Mouse (Mus musculus): Measurements from ENCODE around the gene Rabep2. TPM values are rescaled to one million over a fixed set of nuclear protein-coding genes. Genes with fewer than 3 reads are reported as not detected.

Rabep2 gene
- total and polyA plus RNA-seq, 3 experiments, result 33.7 to 38.5 (median 35.7) TPM

DNA sequence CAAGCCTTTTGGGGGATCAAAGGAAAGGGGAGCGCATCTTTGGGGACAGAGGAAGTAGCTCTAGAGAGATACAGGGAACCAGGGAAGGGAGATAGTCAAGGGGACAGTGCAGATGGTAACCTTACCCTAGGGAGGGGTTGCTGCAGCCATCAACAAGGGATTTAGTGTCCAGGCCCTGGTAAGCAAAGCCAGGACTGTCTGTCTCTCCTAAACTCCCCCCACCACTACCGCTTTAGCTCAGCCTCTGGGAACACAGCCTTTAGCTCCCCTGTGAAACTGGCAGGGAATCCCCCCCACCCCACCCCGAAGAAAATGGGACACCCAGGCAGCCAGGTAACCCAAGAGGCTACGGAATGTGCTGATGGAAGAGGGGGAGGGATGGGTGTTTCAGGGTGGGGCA lies 35.0 kb downstream of the Rabep2 start:
- dilution Hi-C loops (cut with MboI; ENCODE audit: extremely low pct_ligation_motif_present, extremely low pct_unique_long_range_greater_than_20kb, low sequenced_read_pairs), result no loop called here
- Histone ChIP-seq H3K27me3 (replicated peaks) (no peaks in the 10 kb centered on the region), H3K4me3 (replicated peaks in 1 of 3; ENCODE audit: low read depth in 2 of 3, low read length in 2 of 3, poor library complexity in 1 of 3) (no peak overlapping the region), H3K79me2 (replicated peaks; ENCODE audit: control insufficient read depth, extremely low read depth, insufficient read depth, poor library complexity, severe bottlenecking) (no peaks in the 10 kb centered on the region), H3K4me2 (ENCODE audit: insufficient read depth, low read depth, poor library complexity, severe bottlenecking) (no peak overlapping the region), H3K4me1 (ENCODE audit: control insufficient read depth in 1 of 2, insufficient read depth in 2 of 2) (peaks cover 9 to 78% of the 10 kb centered on the region in 2 experiments), H3K9ac (ENCODE audit: insufficient read depth, low read depth) (no peak overlapping the region), H3K36me3 (replicated peaks in 1 of 2; ENCODE audit: control insufficient read depth in 1 of 2, insufficient read depth in 1 of 2, low read length in 1 of 2) (peaks cover 22 to 38% of the 10 kb centered on the region in 2 experiments), H3K9me3 (replicated peaks; ENCODE audit: low read length) (no peaks in the 10 kb centered on the region), H3K27ac (ENCODE audit: insufficient read depth, low read depth) (no peak overlapping the region)
- in situ Hi-C loops (cut with MboI; ENCODE audit: low pct_ligation_motif_present, low pct_unique_long_range_greater_than_20kb, low sequenced_read_pairs), result no loop called here
- no peak for TF ChIP-seq MAZ (IDR thresholded peaks at IDR 0.05; ENCODE audit: low read depth, low read length)
- no peak for TF ChIP-seq KAT2A (IDR thresholded peaks at IDR 0.05; ENCODE audit: insufficient replicate concordance, low read length)
- TF ChIP-seq ZC3H11A (IDR thresholded peaks at IDR 0.05; ENCODE audit: low read depth, low read length), result no peak
- no peak for TF ChIP-seq ZMIZ1 (IDR thresholded peaks at IDR 0.05; ENCODE audit: low read depth, low read length)
- TF ChIP-seq USF1 (IDR thresholded peaks at IDR 0.05; ENCODE audit: low read depth, low read length), result no peak
- TF ChIP-seq POLR2AphosphoS2 (IDR thresholded peaks at IDR 0.05; ENCODE audit: low read depth, low read length), result no peak
- DNase-seq (ENCODE audit: extremely low read depth), result no peak

GRCm38 (mm10) chr7:126464121-126464520 lies 35.6 kb downstream of the Rabep2 start:
- TF ChIP-seq ZNF384 (IDR thresholded peaks at IDR 0.05; ENCODE audit: low read depth, low read length) (no peak), TBP (conservative IDR thresholded peaks at IDR 0.05; ENCODE audit: low read depth, low read length) (no peak), JUN (IDR thresholded peaks at IDR 0.05; ENCODE audit: insufficient read depth, low read depth, low read length) (no peak), TCF12 (IDR thresholded peaks at IDR 0.05; ENCODE audit: low read depth, low read length) (no peak), CTCF (conservative IDR thresholded peaks at IDR 0.05 in 1 of 2, IDR thresholded peaks at IDR 0.05 in 1 of 2; ENCODE audit: low read depth in 2 of 2, low read length in 2 of 2) (no peak), EP300 (IDR thresholded peaks at IDR 0.05; ENCODE audit: low read length) (no peak), RAD21 (IDR thresholded peaks at IDR 0.05; ENCODE audit: low read depth, low read length) (no peak), UBTF (IDR thresholded peaks at IDR 0.05; ENCODE audit: low read depth, low read length) (no peak), E2F4 (IDR thresholded peaks at IDR 0.05; ENCODE audit: insufficient replicate concordance, low read depth, low read length) (no peak), IRF4 (IDR thresholded peaks at IDR 0.05; ENCODE audit: low read depth, low read length) (no peak), HCFC1 (IDR thresholded peaks at IDR 0.05; ENCODE audit: low read depth, low read length) (no peak), ZC3H11A (IDR thresholded peaks at IDR 0.05; ENCODE audit: low read depth, low read length) (no peak), MYC (IDR thresholded peaks at IDR 0.05; ENCODE audit: low read depth, low read length) (no peak), MEF2A (IDR thresholded peaks at IDR 0.05; ENCODE audit: borderline replicate concordance, low read depth, low read length) (no peak), GABPA (IDR thresholded peaks at IDR 0.05; ENCODE audit: insufficient replicate concordance, low read depth, low read length) (no peak), ZKSCAN1 (IDR thresholded peaks at IDR 0.05; ENCODE audit: borderline replicate concordance, low read depth, low read length) (no peak), PAX5 (IDR thresholded peaks at IDR 0.05; ENCODE audit: low read length) (no peak), ELF1 (IDR thresholded peaks at IDR 0.05; ENCODE audit: low read depth, low read length) (no peak), CHD1 (IDR thresholded peaks at IDR 0.05; ENCODE audit: low read depth, low read length) (no peak)
- Histone ChIP-seq H3K4me3 (replicated peaks in 1 of 3; ENCODE audit: low read depth in 2 of 3, low read length in 2 of 3, poor library complexity in 1 of 3) (no peak overlapping the region), H3K27ac (ENCODE audit: insufficient read depth, low read depth) (no peak overlapping the region), H3K4me1 (ENCODE audit: control insufficient read depth in 1 of 2, insufficient read depth in 2 of 2) (peaks cover 9 to 84% of the 10 kb centered on the region in 2 experiments), H3K4me2 (ENCODE audit: insufficient read depth, low read depth, poor library complexity, severe bottlenecking) (no peak overlapping the region), H3K27me3 (replicated peaks) (no peaks in the 10 kb centered on the region), H3K79me2 (replicated peaks; ENCODE audit: control insufficient read depth, extremely low read depth, insufficient read depth, poor library complexity, severe bottlenecking) (no peaks in the 10 kb centered on the region), H3K36me3 (replicated peaks in 1 of 2; ENCODE audit: control insufficient read depth in 1 of 2, insufficient read depth in 1 of 2, low read length in 1 of 2) (peaks cover 28 to 44% of the 10 kb centered on the region in 2 experiments), H3K9ac (ENCODE audit: insufficient read depth, low read depth) (no peak overlapping the region), H3K9me3 (replicated peaks; ENCODE audit: low read length) (no peaks in the 10 kb centered on the region)
- DNase-seq (ENCODE audit: extremely low read depth), result no peak
- in situ Hi-C loops (cut with MboI; ENCODE audit: low pct_ligation_motif_present, low pct_unique_long_range_greater_than_20kb, low sequenced_read_pairs), result no loop called here
- dilution Hi-C loops (cut with MboI; ENCODE audit: extremely low pct_ligation_motif_present, extremely low pct_unique_long_range_greater_than_20kb, low sequenced_read_pairs), result no loop called here

Data from CH12.LX (cell line).